Comparison of ENCODE assay signal across 17 mouse cellular contexts in the genomic region with DNA sequence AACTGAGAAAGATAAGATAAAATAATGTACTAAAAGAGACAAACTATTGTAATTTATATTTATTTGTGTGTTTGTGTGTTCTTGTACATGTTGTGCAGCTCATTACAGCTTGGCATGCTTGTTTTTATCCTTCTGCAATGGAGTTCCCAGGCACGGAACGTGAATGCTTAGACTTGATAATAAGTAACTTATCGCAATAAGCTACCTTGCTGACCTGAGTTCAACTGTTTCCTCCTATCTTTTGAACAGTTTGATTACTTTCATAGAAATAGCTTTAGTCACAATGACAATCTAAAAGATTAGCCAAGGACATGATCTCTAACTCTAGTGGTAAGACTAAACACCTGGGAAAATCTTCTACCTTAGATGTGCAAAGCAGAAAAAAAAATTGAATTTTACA.
"Had no signal": no experiment of that assay in that cellular context is flagged by ENCODE, and none has a peak within 500 bp of the region (broad histone marks: within the 10 kb centered on the region; RNA-seq: fewer than 3 reads in every experiment).

No protein-coding gene starts in this region.

- H3K27ac ChIP-seq: neural tube, embryonic 12.5 days; neural tube, embryonic 13.5 days; neural tube, embryonic 15.5 days; stomach, embryonic 15.5 days; stomach, postnatal 0 days had no signal

- H3K27me3 ChIP-seq: neural tube, embryonic 12.5 days; neural tube, embryonic 13.5 days; neural tube, embryonic 15.5 days; stomach, embryonic 15.5 days had no signal

- H3K4me1 ChIP-seq: neural tube, embryonic 12.5 days; neural tube, embryonic 13.5 days; neural tube, embryonic 15.5 days; stomach, embryonic 15.5 days had no signal

- H3K9me3 ChIP-seq: neural tube, embryonic 12.5 days; neural tube, embryonic 13.5 days; neural tube, embryonic 15.5 days; stomach, embryonic 15.5 days had no signal

- H3K9ac ChIP-seq: neural tube, embryonic 12.5 days; neural tube, embryonic 13.5 days; neural tube, embryonic 15.5 days; stomach, embryonic 15.5 days had no signal

- H3K4me2 ChIP-seq: neural tube, embryonic 12.5 days; neural tube, embryonic 13.5 days; neural tube, embryonic 15.5 days; stomach, embryonic 15.5 days had no signal

- H3K36me3 ChIP-seq: neural tube, embryonic 12.5 days; neural tube, embryonic 13.5 days; neural tube, embryonic 15.5 days; stomach, embryonic 15.5 days had no signal

- DNase-seq: retina, postnatal 1 day; right cerebral cortex, adult 18-20 months; right cerebral cortex, postnatal 14 days; right cerebral cortex, postnatal 25 days; right cerebral cortex, postnatal 4 days; spleen, adult 18-20 months; thymus, adult 18-20 months; thymus, adult 2 months; thymus, postnatal 14 days; thymus, postnatal 25 days; thymus, postnatal 36 days; thymus, postnatal 4 days had no signal

- H3K4me3 ChIP-seq: neural tube, embryonic 12.5 days; neural tube, embryonic 13.5 days; neural tube, embryonic 15.5 days; stomach, embryonic 15.5 days had no signal
